15 mouse cellular contexts compared by ENCODE assay signal in genomic region chr7:19432475-19432874, GRCm38 (mm10). TPM values are rescaled to one million over a fixed set of nuclear protein-coding genes. Genes with fewer than 3 reads are reported as not detected.
DNase-seq lines count a peak whose midpoint lies in the region; ATAC-seq and TF ChIP-seq lines count a peak whose summit lies in the region.
"Had no signal": no experiment of that assay in that cellular context is flagged by ENCODE, and none has a peak within 500 bp of the region (broad histone marks: within the 10 kb centered on the region; RNA-seq: fewer than 3 reads in every experiment).

No protein-coding gene starts in this region.

- no peaks in the 10 kb centered on the region for H3K9me3 ChIP-seq in forebrain, postnatal 0 days (ENCODE audit: low read length)
- H3K9me3 ChIP-seq in forebrain, embryonic 11.5 days (ENCODE audit: control insufficient read depth, low read length) = no peaks in the 10 kb centered on the region
- no peaks in the 10 kb centered on the region for H3K9me3 ChIP-seq in liver, embryonic 14.5 days (ENCODE audit: control insufficient read depth, low read length)
- 0 out of 2 replicates have a peak, but pooled peaks cover 3% of the 10 kb centered on the region for H3K9me3 ChIP-seq in liver, embryonic 12.5 days (replicated peaks)
- H3K9me3 ChIP-seq: heart, embryonic 15.5 days; hindbrain, embryonic 15.5 days had no signal

- WGBS in forebrain, postnatal 0 days = 90% methylated on average over 2 of the region's 2 CpGs
- WGBS in forebrain, embryonic 11.5 days = 100% methylated on average over 2 of the region's 2 CpGs
- 84% methylated on average over 2 of the region's 2 CpGs for WGBS in liver, embryonic 14.5 days (ENCODE audit: insufficient replicate concordance)
- WGBS in liver, embryonic 12.5 days (ENCODE audit: insufficient replicate concordance) = 88% methylated on average over 2 of the region's 2 CpGs

- no peak overlapping the region for H3K4me2 ChIP-seq in forebrain, postnatal 0 days (ENCODE audit: low read depth)
- H3K4me2 ChIP-seq in forebrain, embryonic 11.5 days (ENCODE audit: low read depth, low read length, severe bottlenecking) = no peak overlapping the region
- H3K4me2 ChIP-seq in liver, embryonic 14.5 days (ENCODE audit: low read depth) = no peak overlapping the region
- no peak overlapping the region for H3K4me2 ChIP-seq in liver, embryonic 12.5 days
- H3K4me2 ChIP-seq: heart, embryonic 15.5 days; hindbrain, embryonic 15.5 days had no signal

- H3K9ac ChIP-seq in forebrain, postnatal 0 days = no peak overlapping the region
- H3K9ac ChIP-seq in forebrain, embryonic 11.5 days (ENCODE audit: low read length) = no peak overlapping the region
- no peak overlapping the region for H3K9ac ChIP-seq in liver, embryonic 14.5 days (replicated peaks)
- H3K9ac ChIP-seq in liver, embryonic 12.5 days = no peak overlapping the region
- H3K9ac ChIP-seq: heart, embryonic 15.5 days; hindbrain, embryonic 15.5 days had no signal

- DNase-seq in forebrain, postnatal 0 days = no peak
- no peak for DNase-seq in forebrain, embryonic 11.5 days (ENCODE audit: low spot score)
- DNase-seq in liver, embryonic 14.5 days (ENCODE audit: low read depth in 3 of 3, low spot score in 3 of 3) = no peak
- peak; percentile 44 for DNase-seq in thymus, postnatal 4 days
- DNase-seq in thymus, postnatal 36 days = no peak
- DNase-seq in urinary bladder, adult 18-20 months (ENCODE audit: low spot score in 2 of 2) = no peak
- DNase-seq in layer of hippocampus, adult 9-10 months (ENCODE audit: low spot score) = no peak
- DNase-seq: gastrocnemius, postnatal 14 days; kidney, postnatal 36 days; right cerebral cortex, postnatal 25 days had no signal

- no peaks in the 10 kb centered on the region for H3K27me3 ChIP-seq in forebrain, postnatal 0 days (ENCODE audit: insufficient read depth, low read length)
- no peaks in the 10 kb centered on the region for H3K27me3 ChIP-seq in forebrain, embryonic 11.5 days (ENCODE audit: control insufficient read depth, insufficient read depth, low read length)
- H3K27me3 ChIP-seq in liver, embryonic 14.5 days (ENCODE audit: control insufficient read depth, insufficient read depth, low read length) = no peaks in the 10 kb centered on the region
- no peaks in the 10 kb centered on the region for H3K27me3 ChIP-seq in liver, embryonic 12.5 days (replicated peaks)
- H3K27me3 ChIP-seq: heart, embryonic 15.5 days; hindbrain, embryonic 15.5 days; megakaryocyte, embryonic 14.5 days had no signal

- peaks cover 97% of the 10 kb centered on the region for H3K36me3 ChIP-seq in forebrain, postnatal 0 days (ENCODE audit: insufficient read depth)
- H3K36me3 ChIP-seq in forebrain, embryonic 11.5 days (ENCODE audit: control insufficient read depth, insufficient read depth, low read length) = peaks cover 33% of the 10 kb centered on the region
- peaks cover 6% of the 10 kb centered on the region for H3K36me3 ChIP-seq in liver, embryonic 14.5 days (replicated peaks; ENCODE audit: control insufficient read depth, insufficient read depth, low read depth)
- peaks cover 98% of the 10 kb centered on the region for H3K36me3 ChIP-seq in liver, embryonic 12.5 days

- H3K4me3 ChIP-seq in forebrain, postnatal 0 days (ENCODE audit: low read depth, low read length) = no peak overlapping the region
- H3K4me3 ChIP-seq in forebrain, embryonic 11.5 days (ENCODE audit: low read depth, low read length) = no peak overlapping the region
- H3K4me3 ChIP-seq in liver, embryonic 14.5 days (ENCODE audit: insufficient read depth in 1 of 2, low read depth in 2 of 2, low read length in 2 of 2) = no peak overlapping the region
- no peak overlapping the region for H3K4me3 ChIP-seq in liver, embryonic 12.5 days
- H3K4me3 ChIP-seq: heart, embryonic 15.5 days; hindbrain, embryonic 15.5 days; megakaryocyte, embryonic 14.5 days had no signal

- H3K4me1 ChIP-seq in forebrain, postnatal 0 days (ENCODE audit: insufficient read depth) = no peaks in the 10 kb centered on the region
- H3K4me1 ChIP-seq in forebrain, embryonic 11.5 days (replicated peaks; ENCODE audit: control insufficient read depth, insufficient read depth, low read length) = no peaks in the 10 kb centered on the region
- H3K4me1 ChIP-seq in liver, embryonic 14.5 days (replicated peaks; ENCODE audit: control insufficient read depth in 2 of 2, insufficient read depth in 2 of 2, low read length in 1 of 2) = no peaks in the 10 kb centered on the region
- H3K4me1 ChIP-seq in liver, embryonic 12.5 days = no peaks in the 10 kb centered on the region
- H3K4me1 ChIP-seq: heart, embryonic 15.5 days; hindbrain, embryonic 15.5 days had no signal

- no peak overlapping the region for H3K27ac ChIP-seq in forebrain, postnatal 0 days (ENCODE audit: low read depth, low read length)
- H3K27ac ChIP-seq in forebrain, embryonic 11.5 days (ENCODE audit: low read depth, low read length) = no peak overlapping the region
- H3K27ac ChIP-seq in liver, embryonic 14.5 days = no peak overlapping the region
- H3K27ac ChIP-seq in liver, embryonic 12.5 days = no peak overlapping the region
- H3K27ac ChIP-seq: heart, embryonic 15.5 days; hindbrain, embryonic 15.5 days had no signal

- TF ChIP-seq EP300 in liver, embryonic 14.5 days (IDR thresholded peaks at IDR 0.05; ENCODE audit: low read depth) = no peak

- peak; percentile 45 for TF ChIP-seq CTCF in forebrain, postnatal 0 days (IDR thresholded peaks at IDR 0.05; ENCODE audit: low read depth)
- peak; percentile 54 for TF ChIP-seq CTCF in liver, embryonic 14.5 days (IDR thresholded peaks at IDR 0.05; ENCODE audit: low read depth)

- no peak for ATAC-seq in forebrain, postnatal 0 days
- ATAC-seq in forebrain, embryonic 11.5 days (replicated peaks; ENCODE audit: low FRiP score) = no peak
- ATAC-seq in liver, embryonic 14.5 days (ENCODE audit: insufficient read depth) = no peak
- no peak for ATAC-seq in liver, embryonic 12.5 days
- ATAC-seq: forebrain, embryonic 14.5 days had no signal

RNA-seq across cellular contexts. Expression of gene Mark4, which starts 26.1 kb away (rescaled TPM):
- total RNA-seq in forebrain, postnatal 0 days (2014; rRNA removed) = 46.7 and 47.1 TPM in 2 replicates
- polyA plus RNA-seq in forebrain, postnatal 0 days (2015; fragmentation: Nextera tagmentation; extraction: Ambion mirVana) = 16.1 and 21.0 TPM in 2 replicates
- 11.0 and 13.2 TPM in 2 replicates for polyA plus RNA-seq in forebrain, embryonic 11.5 days (2014; fragmentation: Nextera tagmentation; extraction: Ambion mirVana)
- 2.4 and 2.5 TPM in 2 replicates for polyA plus RNA-seq in liver, embryonic 14.5 days (2012; rRNA removed)
- 0.80 and 2.5 TPM in 2 replicates for polyA plus RNA-seq in liver, embryonic 14.5 days (2014; fragmentation: Nextera tagmentation; extraction: Ambion mirVana)
- 3.8 and 4.2 TPM in 2 replicates for polyA plus RNA-seq in liver, embryonic 12.5 days (2016; fragmentation: Nextera tagmentation; extraction: Ambion mirVana)

RNA-seq across cellular contexts. Expression of gene Ckm, which starts 27.9 kb away (rescaled TPM):
- 0.48 and 4.2 TPM in 2 replicates for total RNA-seq in forebrain, postnatal 0 days (2014; rRNA removed)
- not detected in 2 replicates for polyA plus RNA-seq in forebrain, postnatal 0 days (2015; fragmentation: Nextera tagmentation; extraction: Ambion mirVana)
- not detected in 2 replicates for polyA plus RNA-seq in forebrain, embryonic 11.5 days (2014; fragmentation: Nextera tagmentation; extraction: Ambion mirVana)
- polyA plus RNA-seq in liver, embryonic 14.5 days (2012; rRNA removed) = 0.12 and 0.14 TPM in 2 replicates
- polyA plus RNA-seq in liver, embryonic 14.5 days (2014; fragmentation: Nextera tagmentation; extraction: Ambion mirVana) = 0.11 and 0.19 TPM in 2 replicates
- 0.15 and 0.20 TPM in 2 replicates for polyA plus RNA-seq in liver, embryonic 12.5 days (2016; fragmentation: Nextera tagmentation; extraction: Ambion mirVana)
- polyA plus RNA-seq: forebrain, embryonic 14.5 days had no signal

RNA-seq across cellular contexts. Expression of gene Klc3, which starts 28.6 kb away (rescaled TPM):
- 2.2 and 3.0 TPM in 2 replicates for total RNA-seq in forebrain, postnatal 0 days (2014; rRNA removed)
- polyA plus RNA-seq in forebrain, postnatal 0 days (2015; fragmentation: Nextera tagmentation; extraction: Ambion mirVana) = 2.1 and 2.9 TPM in 2 replicates
- 2.0 and 2.8 TPM in 2 replicates for polyA plus RNA-seq in forebrain, embryonic 11.5 days (2014; fragmentation: Nextera tagmentation; extraction: Ambion mirVana)
- 0.18 and 0.21 TPM in 2 replicates for polyA plus RNA-seq in liver, embryonic 14.5 days (2012; rRNA removed)
- 0.13 and 0.58 TPM in 2 replicates for polyA plus RNA-seq in liver, embryonic 14.5 days (2014; fragmentation: Nextera tagmentation; extraction: Ambion mirVana)
- 0.58 and 1.2 TPM in 2 replicates for polyA plus RNA-seq in liver, embryonic 12.5 days (2016; fragmentation: Nextera tagmentation; extraction: Ambion mirVana)

RNA-seq across cellular contexts. Expression of gene Exoc3l2, which starts 30.7 kb away (rescaled TPM):
- total RNA-seq in forebrain, postnatal 0 days (2014; rRNA removed) = 0.14 and 0.23 TPM in 2 replicates
- polyA plus RNA-seq in forebrain, postnatal 0 days (2015; fragmentation: Nextera tagmentation; extraction: Ambion mirVana) = 0.36 and 0.38 TPM in 2 replicates
- polyA plus RNA-seq in forebrain, embryonic 11.5 days (2014; fragmentation: Nextera tagmentation; extraction: Ambion mirVana) = 1.2 and 1.4 TPM in 2 replicates
- polyA plus RNA-seq in liver, embryonic 14.5 days (2012; rRNA removed) = 1.7 and 1.9 TPM in 2 replicates
- 0.48 and 0.78 TPM in 2 replicates for polyA plus RNA-seq in liver, embryonic 14.5 days (2014; fragmentation: Nextera tagmentation; extraction: Ambion mirVana)
- 3.6 and 3.9 TPM in 2 replicates for polyA plus RNA-seq in liver, embryonic 12.5 days (2016; fragmentation: Nextera tagmentation; extraction: Ambion mirVana)

RNA-seq across cellular contexts. Expression of gene Ercc2, which starts 50.7 kb away (rescaled TPM):
- total RNA-seq in forebrain, postnatal 0 days (2014; rRNA removed) = 47.7 and 58.2 TPM in 2 replicates
- polyA plus RNA-seq in forebrain, postnatal 0 days (2015; fragmentation: Nextera tagmentation; extraction: Ambion mirVana) = 17.9 and 21.8 TPM in 2 replicates
- 18.2 and 25.2 TPM in 2 replicates for polyA plus RNA-seq in forebrain, embryonic 11.5 days (2014; fragmentation: Nextera tagmentation; extraction: Ambion mirVana)
- polyA plus RNA-seq in liver, embryonic 14.5 days (2012; rRNA removed) = 11.7 and 12.3 TPM in 2 replicates
- polyA plus RNA-seq in liver, embryonic 14.5 days (2014; fragmentation: Nextera tagmentation; extraction: Ambion mirVana) = 4.6 and 5.5 TPM in 2 replicates
- polyA plus RNA-seq in liver, embryonic 12.5 days (2016; fragmentation: Nextera tagmentation; extraction: Ambion mirVana) = 9.9 and 10.9 TPM in 2 replicates
